Mouse (Mus musculus): Measurements from ENCODE around the gene Nelfb.

Gene Nelfb

DNA sequence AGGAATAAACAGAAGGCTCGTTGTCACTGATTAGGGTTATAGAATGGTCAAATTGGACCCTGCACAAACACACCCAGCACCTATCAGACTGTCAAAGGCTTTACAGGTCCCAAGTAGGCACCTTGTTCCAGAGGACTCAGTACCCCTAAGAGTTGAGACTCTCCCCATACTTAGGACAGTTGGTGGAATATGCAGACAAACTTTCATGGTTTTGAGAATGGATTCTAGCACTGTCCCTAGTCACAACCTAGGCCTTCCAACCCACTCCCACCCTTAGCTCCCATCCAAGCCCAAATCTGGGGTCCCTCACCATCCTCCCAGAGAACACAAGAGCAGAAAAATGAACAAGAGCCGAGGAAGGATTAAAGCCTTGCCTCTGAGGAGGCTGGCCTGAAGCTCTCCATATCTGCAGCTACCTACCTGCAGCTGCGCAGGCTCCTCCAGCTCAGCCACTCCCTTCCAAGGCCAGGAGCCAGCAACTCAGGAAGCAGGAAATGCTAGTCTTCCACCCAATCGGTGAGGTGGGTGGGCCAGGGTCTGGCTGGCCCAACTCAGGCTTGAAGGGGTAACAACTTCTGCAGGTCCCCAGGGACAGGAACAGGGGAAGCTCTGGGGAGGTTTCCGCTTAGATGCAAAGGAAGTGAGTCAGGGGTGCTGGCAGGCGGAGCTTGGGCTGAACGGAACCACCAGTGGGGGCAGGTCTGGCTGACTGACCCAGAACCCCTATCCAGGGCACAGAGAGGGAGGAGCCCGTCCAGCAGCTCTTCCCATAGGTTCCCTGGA lies 14.9 kb downstream of the Nelfb start, which contains the start of gene Tor4a:
Gene Tor4a (minus strand): TSS at position 715 of the 783 bp plus-strand sequence.
- DNase-seq (ENCODE audit: low spot score in 2 of 2), result peak; percentile 59 to 76

DNA sequence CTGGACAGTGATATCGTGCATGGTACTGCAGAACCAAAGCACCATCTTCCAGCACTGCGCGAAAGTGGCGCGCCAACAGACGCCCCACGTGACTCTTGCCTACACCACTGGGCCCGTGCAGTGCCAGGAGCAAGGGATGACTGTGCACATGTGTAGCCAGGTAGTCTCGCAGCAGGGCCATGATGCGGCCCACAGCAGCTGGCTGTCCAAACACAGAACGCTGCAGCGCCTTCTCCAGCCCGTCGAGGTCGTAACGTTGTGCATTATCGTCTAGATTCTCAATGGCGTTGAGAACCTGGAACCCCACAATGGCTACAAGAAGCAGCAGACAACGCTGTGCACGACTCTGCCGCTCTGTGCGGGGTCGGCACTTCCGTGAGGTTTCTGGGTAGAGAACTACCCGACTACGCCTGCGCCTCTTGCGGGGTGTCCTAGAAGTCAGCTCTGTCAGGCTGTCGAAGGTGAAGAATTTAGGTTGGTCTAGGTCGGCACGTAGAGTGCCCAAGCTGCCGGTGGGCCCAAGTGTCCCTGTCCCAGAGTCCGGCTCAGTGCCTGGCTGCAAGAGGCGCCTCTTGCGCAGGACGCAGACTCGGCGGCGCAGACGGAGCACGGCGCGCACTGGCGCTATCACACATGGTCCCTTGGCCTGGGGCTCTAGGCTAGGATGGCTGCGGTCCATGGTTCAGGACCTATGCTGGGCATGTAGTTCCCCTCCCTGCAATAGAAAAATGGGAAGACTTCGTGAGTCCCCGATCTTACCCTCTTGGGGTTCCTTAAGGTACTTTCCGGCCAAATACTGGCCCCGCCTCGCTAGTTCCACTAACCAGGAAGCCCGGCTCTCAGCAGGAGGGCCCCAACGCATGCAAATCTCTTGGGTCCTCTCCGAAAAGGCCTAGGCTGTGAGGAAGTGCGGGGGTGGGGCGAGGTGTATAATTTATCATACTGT lies 15.8 kb downstream of the Nelfb start:
- DNase-seq (ENCODE audit: low spot score in 2 of 2), result peak; percentile 62 to 76

DNA sequence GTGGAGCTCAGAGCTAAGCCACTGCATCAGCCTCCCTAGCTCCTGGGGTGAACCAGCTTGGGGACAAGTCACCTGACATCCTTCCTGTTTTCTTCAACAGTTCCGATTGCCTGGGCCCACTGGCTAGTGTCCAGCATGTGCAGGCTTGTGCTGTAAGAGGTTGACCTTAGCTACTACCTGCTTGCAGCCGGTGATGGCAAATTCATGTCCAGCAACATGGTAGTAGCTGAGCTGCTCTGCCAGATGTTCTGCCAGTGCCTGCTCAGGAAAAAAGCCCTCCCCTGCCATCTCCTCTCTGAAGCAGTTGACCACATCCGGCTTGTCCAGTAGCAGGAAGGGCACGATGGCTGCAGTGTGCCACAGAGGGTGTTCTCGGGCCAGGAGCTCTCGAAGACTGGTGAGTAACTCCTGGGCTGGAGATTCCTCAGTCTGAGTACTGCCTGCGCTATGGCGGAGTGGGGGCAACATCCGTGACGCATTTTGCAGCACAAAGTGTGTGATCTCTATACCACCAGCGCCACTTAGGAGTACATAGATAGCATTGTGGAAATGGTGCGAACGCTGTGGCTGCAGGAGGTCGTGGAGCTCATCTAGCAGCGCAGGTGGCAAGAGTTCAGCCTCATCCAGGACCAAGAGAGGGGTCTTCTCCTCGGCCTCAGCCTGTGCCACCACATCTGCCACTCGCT lies 16.7 kb downstream of the Nelfb start:
- DNase-seq (ENCODE audit: low spot score in 2 of 2), result peak in 1 of 2 experiments; percentile 17

DNA sequence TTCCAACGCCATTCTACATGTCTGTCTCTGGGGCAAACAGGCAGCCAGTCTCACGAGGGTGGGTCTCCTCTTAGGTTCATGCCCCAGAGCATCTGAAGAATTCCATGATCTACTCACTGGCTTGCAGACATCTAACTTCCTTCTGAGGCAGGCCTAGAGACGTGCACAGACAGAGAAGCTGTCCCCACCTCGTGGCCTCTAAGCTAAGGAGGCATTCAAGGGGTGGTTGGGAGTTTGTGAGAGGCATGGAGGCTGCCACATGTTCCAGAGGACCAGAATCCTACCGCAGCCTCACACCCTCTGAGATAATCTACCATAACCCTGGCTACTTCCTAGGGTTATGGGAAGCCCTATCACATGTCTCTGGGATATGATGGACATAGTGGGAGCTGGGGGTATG lies 17.3 kb downstream of the Nelfb start:
- DNase-seq (ENCODE audit: low spot score in 2 of 2), result no peak

DNA sequence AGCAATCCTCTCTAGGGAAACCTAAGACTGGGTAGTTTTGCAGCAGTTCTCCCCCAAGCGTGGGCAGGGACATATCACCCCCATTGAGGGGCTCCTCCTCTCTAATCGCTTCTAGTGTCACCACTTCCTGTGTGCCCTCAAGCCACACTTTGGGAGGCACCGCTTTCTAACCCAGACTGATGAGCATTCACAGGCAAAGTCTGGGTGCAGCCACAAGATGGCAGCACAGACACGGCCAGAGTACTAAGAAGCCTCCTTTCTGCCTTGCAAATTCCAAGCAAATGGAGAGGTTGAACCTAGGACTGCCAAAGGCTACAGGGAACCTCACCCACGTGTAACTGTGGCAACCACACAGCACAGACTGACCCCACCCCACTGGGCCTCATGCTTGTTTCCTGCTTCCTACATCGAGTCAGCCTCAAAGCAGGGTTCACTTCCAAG lies 17.9 kb downstream of the Nelfb start:
- peak; percentile 61 to 76 for DNase-seq (ENCODE audit: low spot score in 2 of 2)

DNA sequence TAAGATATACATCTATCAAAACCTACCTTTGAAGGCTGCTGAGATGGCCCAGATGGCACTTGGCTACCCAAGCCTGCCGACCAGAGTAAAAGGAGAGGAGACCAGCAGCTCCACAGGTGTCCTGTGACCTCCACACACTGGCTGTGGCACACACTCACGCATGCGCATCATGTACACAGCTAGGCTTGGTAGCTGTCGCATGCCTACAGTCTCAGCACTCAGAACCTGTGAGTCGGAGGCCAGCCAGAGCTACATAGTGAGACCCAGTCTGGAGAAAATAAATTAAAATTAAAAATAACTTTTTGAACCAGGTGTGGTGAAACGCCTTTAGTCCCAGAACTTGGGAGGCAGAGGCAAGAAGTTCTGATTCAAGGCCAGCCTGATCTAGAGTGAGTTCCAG lies 23.4 kb downstream of the Nelfb start:
- no peak for DNase-seq (ENCODE audit: low spot score in 2 of 2)

DNA sequence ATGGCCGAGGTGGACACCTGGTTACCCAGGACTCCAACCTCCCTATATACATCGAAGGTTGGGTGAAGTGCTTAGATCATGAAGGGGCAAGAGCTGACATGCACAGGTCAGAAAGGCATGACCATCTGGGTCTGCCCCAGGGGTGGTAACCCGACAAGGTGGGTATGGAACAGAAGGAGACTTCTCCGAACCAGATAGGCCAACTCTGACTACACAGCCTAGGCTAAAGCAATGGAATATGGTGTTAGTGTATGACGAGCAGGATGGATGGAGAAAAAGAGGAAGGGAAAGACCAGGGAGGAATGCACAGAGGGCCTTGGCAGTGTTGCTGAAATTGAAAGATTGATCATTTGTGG lies 24.7 kb downstream of the Nelfb start:
- no peak for DNase-seq (ENCODE audit: low spot score in 2 of 2)

DNA sequence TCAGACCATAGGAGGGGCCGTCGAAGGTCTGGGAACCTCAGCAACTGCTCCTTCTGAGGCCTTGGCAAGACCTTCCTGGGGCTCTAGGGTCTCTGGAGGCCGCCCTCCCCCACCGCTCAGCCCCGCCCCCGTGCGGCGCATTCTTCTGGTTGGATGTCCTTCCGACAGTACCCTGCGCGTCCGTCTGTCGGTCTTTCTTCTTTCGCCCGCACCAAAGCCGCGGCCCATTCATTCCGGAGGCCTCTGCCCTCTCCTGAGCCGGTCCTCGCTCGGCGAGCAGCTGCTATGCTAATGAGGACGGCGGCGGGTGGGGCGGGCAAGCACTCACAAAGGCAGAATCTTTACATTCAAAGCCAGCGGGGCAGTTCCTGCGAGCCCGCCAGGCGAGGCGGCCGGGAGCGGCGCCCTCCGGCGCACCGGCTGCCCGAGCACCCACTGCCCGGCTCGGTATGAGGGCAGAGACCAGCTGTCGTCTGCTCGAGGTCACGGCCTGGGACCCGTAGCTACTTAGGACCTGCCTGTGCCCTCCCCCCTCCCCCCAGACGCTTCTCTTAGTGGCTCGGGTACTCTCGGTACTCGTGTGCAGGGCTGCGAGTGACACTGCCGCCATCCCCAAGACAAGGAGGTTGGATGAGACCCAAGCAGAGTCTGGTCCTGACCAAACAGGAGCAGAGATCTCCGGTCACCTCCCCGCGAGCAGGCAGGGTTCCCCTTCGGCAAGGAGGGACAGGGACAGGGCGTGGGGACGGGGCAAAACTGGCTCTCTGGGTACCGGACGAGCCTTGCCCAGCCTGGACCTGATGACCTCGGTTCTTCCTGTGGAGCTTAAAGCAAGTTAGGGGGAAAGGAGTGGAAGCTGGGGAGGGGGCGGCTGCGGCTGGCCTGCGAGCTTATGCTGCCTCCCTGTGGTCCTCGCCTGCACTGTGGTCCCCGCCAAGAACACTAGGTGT lies 25.4 kb downstream of the Nelfb start:
- peak; percentile 30 to 36 for DNase-seq (ENCODE audit: low spot score in 2 of 2)

DNA sequence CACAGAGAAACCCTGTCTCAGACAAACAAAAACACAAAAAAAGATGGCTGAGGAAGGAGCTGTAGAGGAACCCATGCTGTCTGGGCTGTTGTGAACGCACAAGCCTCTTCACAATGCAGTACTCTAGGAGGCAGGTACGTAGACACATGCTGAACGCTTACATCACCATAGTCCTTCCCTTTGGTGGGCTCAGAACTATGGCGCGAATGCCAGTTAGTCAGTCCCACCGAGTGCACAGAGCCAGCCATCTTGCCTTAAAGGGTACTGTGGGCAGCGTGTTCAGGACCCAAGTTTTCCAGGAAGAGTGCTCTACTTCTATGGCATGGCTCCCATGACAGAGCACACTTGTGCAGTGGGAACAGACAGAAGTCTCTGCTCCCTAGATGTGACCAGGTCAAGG lies 26.8 kb downstream of the Nelfb start:
- no peak for DNase-seq (ENCODE audit: low spot score in 2 of 2)

DNA sequence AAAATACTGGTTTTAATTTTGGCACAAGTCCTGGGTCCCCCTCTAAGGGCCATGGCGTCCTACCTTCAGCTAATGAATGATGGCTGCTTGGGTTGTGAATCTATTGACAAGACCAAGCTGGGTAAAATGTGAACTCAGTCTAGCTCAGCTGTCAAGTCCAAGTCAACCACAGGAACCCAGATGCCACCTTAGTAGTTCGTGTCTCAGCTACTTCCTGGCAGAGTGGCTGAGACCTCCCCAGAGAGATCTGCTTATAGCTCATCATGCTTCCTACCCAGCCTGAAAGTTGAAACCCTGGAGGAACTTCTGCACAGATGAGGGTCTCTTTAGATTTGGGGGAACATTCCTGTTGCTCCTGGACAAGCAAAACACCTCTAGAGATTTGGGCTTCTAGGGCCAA lies 28.0 kb downstream of the Nelfb start:
- no peak for DNase-seq (ENCODE audit: low spot score in 2 of 2)

DNA sequence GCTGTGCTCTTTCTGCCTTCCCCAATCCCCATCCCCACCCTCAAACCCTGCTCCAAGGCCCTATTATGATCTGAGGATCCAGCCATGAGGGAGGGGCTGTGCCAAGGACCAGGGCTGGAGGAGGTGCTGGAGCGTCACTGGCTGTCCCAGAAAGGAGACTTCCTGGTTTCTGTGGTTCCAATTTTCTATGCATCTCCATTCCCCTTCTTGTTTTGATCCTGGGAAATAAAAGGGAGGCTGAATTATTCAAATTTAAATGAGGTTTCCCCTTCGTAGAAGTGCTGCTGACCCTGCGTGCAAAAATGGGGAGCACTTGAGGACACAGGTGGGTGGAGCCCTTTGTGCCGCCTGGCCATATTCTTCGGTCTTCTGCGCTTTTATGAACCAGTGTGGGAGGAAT lies 28.6 kb downstream of the Nelfb start:
- DNase-seq (ENCODE audit: low spot score in 2 of 2), result no peak

DNA sequence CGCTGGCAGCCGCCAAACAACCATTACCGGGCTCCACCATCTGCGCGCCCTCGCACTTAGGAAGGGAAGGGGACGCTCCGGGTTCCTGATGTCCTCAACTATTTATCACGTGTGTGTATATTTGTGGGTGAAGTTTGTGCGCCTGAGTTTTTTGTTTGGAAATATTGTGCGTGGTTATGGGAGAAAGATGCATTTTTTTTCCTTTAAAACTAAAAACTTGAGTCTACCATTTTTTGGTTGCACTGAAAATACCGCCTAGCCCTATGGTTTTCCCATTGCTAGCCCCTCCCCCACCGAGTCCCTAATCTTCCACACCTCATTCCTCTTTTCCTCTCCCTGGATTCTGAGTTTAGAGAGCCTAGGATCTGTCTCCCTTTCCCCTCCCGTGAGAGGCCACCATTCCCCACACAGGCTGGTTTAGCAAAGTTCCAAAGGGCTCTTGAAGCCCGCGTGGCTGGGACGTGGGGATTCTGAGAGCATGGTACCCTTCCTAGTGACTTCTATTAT lies 29.3 kb downstream of the Nelfb start:
- DNase-seq (ENCODE audit: low spot score in 2 of 2), result no peak

DNA sequence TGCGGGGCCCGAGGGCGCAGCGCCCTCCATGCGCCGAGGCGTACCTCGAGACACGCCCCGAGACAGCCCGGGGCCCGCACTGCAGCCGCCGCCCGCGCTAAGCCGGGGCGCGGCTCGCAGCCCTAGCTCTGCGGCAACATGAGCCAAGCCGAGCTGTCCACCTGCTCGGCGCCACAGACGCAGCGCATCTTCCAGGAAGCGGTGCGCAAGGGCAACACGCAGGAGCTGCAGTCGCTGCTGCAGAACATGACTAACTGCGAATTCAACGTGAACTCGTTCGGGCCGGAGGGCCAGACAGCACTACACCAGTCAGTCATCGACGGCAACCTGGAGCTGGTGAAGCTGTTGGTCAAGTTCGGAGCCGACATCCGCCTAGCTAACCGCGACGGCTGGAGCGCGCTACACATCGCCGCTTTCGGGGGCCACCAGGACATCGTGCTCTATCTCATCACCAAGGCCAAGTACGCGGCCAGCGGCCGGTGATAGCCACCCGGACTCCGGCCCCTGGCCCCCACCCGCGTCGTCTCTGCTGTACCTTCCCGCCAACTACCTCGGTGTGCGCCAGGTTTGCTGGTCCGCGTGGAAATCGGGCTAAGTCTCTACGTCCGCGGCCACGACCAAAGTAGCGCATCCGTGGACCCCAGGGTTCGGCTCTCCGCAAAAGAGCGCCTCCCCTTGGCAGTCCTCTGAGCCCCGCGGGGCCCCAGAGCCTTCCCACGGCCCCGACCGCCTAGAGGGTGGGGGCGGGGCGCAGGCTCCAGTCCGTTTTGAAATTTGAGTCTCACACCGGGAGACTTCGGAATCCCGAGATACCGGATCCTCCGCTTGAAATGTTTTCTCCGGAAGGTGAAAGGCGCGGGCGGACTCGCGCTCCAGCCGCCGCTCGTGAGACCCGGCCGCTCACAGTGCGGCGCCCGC lies 30.1 kb downstream of the Nelfb start:
- DNase-seq (ENCODE audit: low spot score in 2 of 2), result peak; percentile 47 to 48

DNA sequence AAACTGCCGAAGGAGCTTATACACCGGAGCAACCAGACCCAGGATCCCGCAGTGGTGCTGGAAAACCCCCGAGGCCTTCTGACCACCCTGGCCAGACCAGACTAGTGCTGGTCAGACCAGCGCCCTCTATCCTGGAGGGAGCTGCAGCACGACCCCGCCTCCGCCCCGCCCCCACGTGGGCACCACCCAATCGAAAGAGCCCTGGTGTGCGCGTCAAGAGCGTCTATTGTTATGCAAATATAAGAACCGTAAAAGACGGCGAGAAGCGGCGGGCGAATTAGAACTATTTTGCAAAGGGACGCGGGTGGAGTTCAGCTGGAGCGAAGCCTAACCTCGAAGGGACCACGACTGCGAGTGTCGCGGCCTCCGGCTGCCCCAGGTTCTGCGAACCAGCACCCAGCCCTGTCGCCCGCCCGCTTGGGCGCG lies 30.8 kb downstream of the Nelfb start, which contains the start of gene Nrarp:
Gene Nrarp (plus strand): TSS at position 281 of the 426 bp plus-strand sequence.
- DNase-seq (ENCODE audit: low spot score in 2 of 2), result peak; percentile 83 to 86

DNA sequence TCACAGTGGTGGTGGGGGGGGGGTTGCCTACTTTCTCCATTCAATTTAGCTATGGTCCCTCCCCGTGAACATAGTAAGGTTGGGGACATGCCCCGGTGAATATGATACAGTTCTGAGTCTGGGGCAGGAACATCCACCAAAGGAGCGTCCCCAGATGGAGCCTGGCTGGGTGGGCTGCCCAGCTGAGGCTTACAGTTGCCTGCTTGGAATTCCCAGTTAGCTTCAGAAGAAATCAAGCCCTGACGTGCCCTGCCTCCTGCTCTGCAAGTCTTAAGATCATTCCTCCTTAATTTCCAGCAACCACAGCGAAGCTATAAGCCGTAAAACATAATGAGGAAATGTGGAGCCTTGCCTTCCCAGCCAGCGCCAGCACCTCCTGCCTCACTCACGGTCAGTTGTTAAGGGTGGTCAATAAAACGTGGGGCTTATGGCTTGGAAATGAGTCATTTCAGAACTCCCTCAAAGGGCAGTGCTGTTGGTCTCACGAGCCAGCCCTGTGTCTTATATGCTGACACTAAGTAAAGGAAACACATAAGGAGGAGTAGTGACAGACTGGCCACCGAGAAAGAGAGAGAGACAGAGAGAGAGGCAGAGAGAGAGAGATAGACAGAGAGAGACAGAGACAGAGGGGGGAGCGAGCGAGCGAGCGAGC lies 31.6 kb downstream of the Nelfb start:
- DNase-seq (ENCODE audit: low spot score in 2 of 2), result no peak

DNA sequence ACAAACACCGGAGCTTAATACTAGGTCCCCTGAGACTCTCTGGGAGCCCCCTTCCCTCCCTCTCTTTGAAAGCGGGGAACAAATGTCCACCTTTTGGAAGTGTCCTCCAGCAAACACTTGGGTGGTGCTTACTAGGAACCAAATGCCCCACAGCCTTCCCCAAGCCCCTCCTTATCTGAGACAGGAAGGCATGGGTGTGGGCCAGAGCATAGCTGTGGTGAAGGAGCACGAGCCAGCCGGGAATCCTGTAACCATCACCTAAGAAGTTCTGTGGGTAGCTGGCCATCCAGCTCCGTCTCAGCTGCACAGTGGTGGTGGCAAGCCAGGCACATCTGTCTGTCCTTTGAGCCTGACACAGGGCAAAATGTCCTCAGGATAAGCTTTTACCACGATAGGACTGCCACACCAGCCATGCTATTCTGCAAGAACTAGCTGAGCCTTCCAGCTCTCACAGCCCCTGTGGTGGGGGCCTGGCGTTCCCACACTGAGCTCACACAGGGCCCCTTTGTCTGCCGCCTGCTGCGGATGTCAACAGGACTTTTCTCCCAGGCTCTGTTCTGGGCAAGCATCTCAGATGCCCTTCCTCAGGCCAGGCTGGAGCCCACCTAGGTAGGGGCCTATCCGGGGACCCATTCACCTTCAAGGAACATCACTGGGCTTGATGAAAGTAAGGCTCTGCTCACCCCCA lies 32.9 kb downstream of the Nelfb start:
- DNase-seq (ENCODE audit: low spot score in 2 of 2), result no peak

DNA sequence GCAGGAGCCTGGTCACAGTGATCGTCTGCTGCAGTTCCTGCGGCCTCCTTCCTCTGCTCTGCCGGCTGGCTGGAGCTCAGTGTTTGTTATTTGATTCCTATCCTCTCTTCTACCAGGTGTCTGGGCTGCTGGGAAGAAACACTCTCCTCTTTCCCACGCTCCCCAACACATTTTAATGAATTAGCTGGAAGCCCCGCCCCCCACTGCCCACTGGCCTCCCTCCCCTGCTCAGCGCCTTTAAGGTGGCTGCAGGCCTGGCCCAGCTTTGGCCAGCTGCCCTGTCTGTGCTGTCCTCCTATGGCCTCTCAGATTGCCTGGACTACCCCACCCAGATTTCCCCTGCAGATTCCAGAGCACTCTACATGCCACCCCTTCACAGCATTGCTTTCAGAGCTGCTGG lies 33.6 kb downstream of the Nelfb start:
- DNase-seq (ENCODE audit: low spot score in 2 of 2), result no peak

DNA sequence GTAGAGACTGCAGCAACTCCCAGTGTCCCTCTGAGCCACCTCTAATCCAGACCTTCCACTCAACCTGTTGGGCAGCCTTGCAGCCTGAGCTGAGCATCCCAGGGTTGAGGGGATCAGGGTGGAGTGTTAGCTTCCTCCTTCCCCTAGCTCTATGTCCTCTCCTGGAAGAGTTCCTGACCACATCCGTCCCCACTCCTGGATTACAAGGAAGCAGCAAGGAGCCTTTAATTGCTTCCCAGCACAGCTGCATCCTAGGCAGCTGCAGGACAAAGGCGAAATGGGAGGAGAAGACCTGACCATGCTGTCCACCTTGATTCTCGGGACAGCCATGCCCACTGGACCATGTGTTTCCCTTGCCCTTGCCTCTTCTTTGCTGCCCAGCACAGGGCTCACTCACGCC lies 34.2 kb downstream of the Nelfb start:
- no peak for DNase-seq (ENCODE audit: low spot score in 2 of 2)

All from spleen, postnatal 14 days (tissue).